9 mouse cellular contexts compared by ENCODE assay signal in the genomic region with DNA sequence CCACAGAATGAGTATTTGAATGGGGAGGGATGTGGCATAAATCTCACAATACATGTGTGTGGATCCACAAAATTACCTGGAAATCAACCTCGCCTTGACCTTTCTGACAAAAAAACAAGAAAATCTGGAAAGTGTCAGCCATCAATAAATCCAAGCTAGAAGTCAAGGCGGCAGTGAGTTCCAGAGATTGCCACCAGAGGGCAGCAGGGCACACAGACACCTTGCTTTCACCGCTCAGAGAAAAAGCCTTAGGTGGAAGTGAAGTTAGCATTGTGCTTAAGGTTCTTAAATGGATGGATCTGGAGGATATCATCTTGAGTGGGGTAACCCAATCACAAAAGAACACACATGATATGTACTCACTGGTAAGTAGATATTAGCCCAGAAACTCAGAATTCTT.
DNase-seq lines count a peak whose midpoint lies in the region; ATAC-seq and TF ChIP-seq lines count a peak whose summit lies in the region.
"Had no signal": no experiment of that assay in that cellular context is flagged by ENCODE, and none has a peak within 500 bp of the region (broad histone marks: within the 10 kb centered on the region; RNA-seq: fewer than 3 reads in every experiment).

No protein-coding gene starts in this region.

- no peak overlapping the region for H3K9ac ChIP-seq in liver, postnatal 0 days (replicated peaks)
- H3K9ac ChIP-seq: limb, embryonic 12.5 days had no signal

- ATAC-seq in CD4-positive, CD25-positive, alpha-beta regulatory T cell, adult 4 months, result peak; percentile 60
- ATAC-seq in erythroid progenitor cell, adult 5-6 weeks (replicated peaks; ENCODE audit: low FRiP score, poor library complexity, severe bottlenecking), result 0 out of 2 replicates have a peak, but pooled peaks have one; percentile 39
- no peak for ATAC-seq in liver, postnatal 0 days
- no peak for ATAC-seq in monocyte, adult 5-6 weeks (replicated peaks; ENCODE audit: insufficient number of reproducible peaks, low FRiP score, low TSS enrichment, poor library complexity, severe bottlenecking)

- no peaks in the 10 kb centered on the region for H3K9me3 ChIP-seq in liver, postnatal 0 days (ENCODE audit: low read length)
- H3K9me3 ChIP-seq: limb, embryonic 12.5 days had no signal

- TF ChIP-seq CTCF in liver, postnatal 0 days (IDR thresholded peaks at IDR 0.05; ENCODE audit: low read depth), result peak; percentile 88

- TF ChIP-seq EP300 in liver, postnatal 0 days (IDR thresholded peaks at IDR 0.05; ENCODE audit: low read depth), result no peak

- WGBS in liver, postnatal 0 days (ENCODE audit: insufficient replicate concordance), result 9% methylated on average over 3 of the region's 3 CpGs

- DNase-seq in 3T3-L1 (ENCODE audit: low read depth, low spot score), result peak; percentile 83
- peak; percentile 74 for DNase-seq in brain, adult 2 months (ENCODE audit: low read depth, low spot score)
- peak; percentile 50 to 83 for DNase-seq in kidney, postnatal 25 days
- peak; percentile 70 for DNase-seq in liver, postnatal 0 days
- peak; percentile 65 for DNase-seq in right cerebral cortex, postnatal 14 days

- H3K27me3 ChIP-seq in liver, postnatal 0 days (ENCODE audit: insufficient read depth, low read length), result no peaks in the 10 kb centered on the region
- H3K27me3 ChIP-seq: limb, embryonic 12.5 days had no signal

- no peak overlapping the region for H3K4me3 ChIP-seq in liver, postnatal 0 days (ENCODE audit: low read depth, low read length)
- H3K4me3 ChIP-seq: limb, embryonic 12.5 days had no signal

- H3K27ac ChIP-seq in liver, postnatal 0 days (ENCODE audit: low read depth), result no peak overlapping the region
- H3K27ac ChIP-seq: limb, embryonic 12.5 days had no signal

- no peaks in the 10 kb centered on the region for H3K36me3 ChIP-seq in liver, postnatal 0 days (replicated peaks; ENCODE audit: insufficient read depth, low read length)
- H3K36me3 ChIP-seq: limb, embryonic 12.5 days had no signal

- no peaks in the 10 kb centered on the region for H3K4me1 ChIP-seq in liver, postnatal 0 days (ENCODE audit: insufficient read depth)

- no peak overlapping the region for H3K4me2 ChIP-seq in liver, postnatal 0 days (ENCODE audit: low read depth, low read length)
- H3K4me2 ChIP-seq: limb, embryonic 12.5 days had no signal

Comparison
In these comparisons a context has a peak if more than half of its experiments do, and no peak if none do; other contexts are left out.
1. ATAC-seq: peak in CD4-positive, CD25-positive, alpha-beta regulatory T cell, adult 4 months (single experiment) and erythroid progenitor cell, adult 5-6 weeks (single experiment); none in liver, postnatal 0 days (single experiment) and monocyte, adult 5-6 weeks (single experiment).
2. Peak in every context shown above with its lines, with median percentiles within 50 percentile points of each other: DNase-seq.